Mouse (Mus musculus) lung, adult 2 months (tissue): ENCODE results near the gene Mta3. TPM values are rescaled to one million over a fixed set of nuclear protein-coding genes. Genes with fewer than 3 reads are reported as not detected.

Experiments
- DNase-seq: peaks from one replicate; pipeline ENCODE4 v3.0.0; 2022
- H3K4me1 ChIP-seq: fragments of 200-500 bp; 2 replicates; pipeline ENCODE4 v1.6.1; 2011; ENCODE audit warnings: low read length; ENCODE audit not compliant: control insufficient read depth, insufficient read depth
- H3K4me3 ChIP-seq: fragments of 200-500 bp; replicated peaks from 2 replicates; pipeline ENCODE3; 2011; ENCODE audit warnings: low read depth, mild to moderate bottlenecking, control low read depth, low read length; ENCODE audit errors: extremely low read depth
- CTCF ChIP-seq: fragments of 200-500 bp; IDR thresholded peaks from 2 replicates; pipeline ENCODE4 v1.5.1; 2011; ENCODE audit warnings: mild to moderate bottlenecking, low read length, control low read depth; ENCODE audit not compliant: insufficient read depth
- POLR2A ChIP-seq: fragments of 200-500 bp; IDR thresholded peaks from 2 replicates; pipeline ENCODE4 v1.6.1; 2011; ENCODE audit warnings: low read depth, mild to moderate bottlenecking, control low read depth, low read length, borderline replicate concordance; ENCODE audit errors: extremely low read depth
- WGBS: fragments of 180-500 bp; shearing (Covaris S2); methylation state at CpG from one replicate; pipeline ENCODE4 v1.1.7; 2018; 5-methylcytosine and 5-hydroxymethylcytosine counted together
- polyA plus RNA-seq: library from polyadenylated mRNA; depleted of rRNA; stranded (reverse); fragments of >200 nt; gene quantifications from 2 replicates; pipeline ENCODE4 v1.2.3, GENCODE M21; 2012

Mta3 gene
- polyA plus RNA-seq, 1 experiment: 34.9 TPM

GRCm38 (mm10) chr17:83727707-83728106 lies 21.7 kb downstream of the Mta3 start:
- no peak for DNase-seq

GRCm38 (mm10) chr17:83729029-83729428 lies 23.1 kb downstream of the Mta3 start:
- WGBS: 94% methylated on average over 9 of the region's 9 CpGs
- H3K4me1 ChIP-seq: 0 out of 2 replicates have a peak, but pooled peaks cover 3% of the 10 kb centered on the region
- DNase-seq: no peak
- TF ChIP-seq CTCF: no peak
- no peak for TF ChIP-seq POLR2A
- no peak overlapping the region for H3K4me3 ChIP-seq

More at GRCm38 (mm10) chr17:83727707-83728106, 21.7 kb downstream of the Mta3 start:
- Histone ChIP-seq H3K4me3 (no peak overlapping the region), H3K4me1 (0 out of 2 replicates have a peak, but pooled peaks cover 3% of the 10 kb centered on the region)
- TF ChIP-seq POLR2A: no peak
- TF ChIP-seq CTCF: no peak
- 89% methylated on average over 4 of the region's 4 CpGs for WGBS

DNA sequence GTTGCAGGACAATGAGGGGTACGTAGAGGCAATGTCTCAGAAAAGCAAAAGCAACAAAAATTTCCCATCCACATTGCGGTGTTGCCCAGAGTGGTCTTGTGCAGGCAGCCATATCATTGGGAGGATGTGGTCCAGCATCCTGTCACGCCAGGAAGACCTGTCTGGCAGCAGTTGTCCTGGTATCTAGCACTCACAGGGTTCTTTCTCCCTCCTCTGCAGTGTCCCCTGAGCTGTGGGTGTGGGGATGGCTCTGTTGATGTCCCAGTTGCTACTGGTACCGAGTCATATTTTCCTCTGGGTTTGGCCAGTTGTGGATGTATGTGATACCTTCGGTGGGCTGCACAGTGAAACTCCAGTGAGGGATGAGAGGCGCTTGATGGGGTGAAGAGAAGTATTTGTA lies 24.2 kb downstream of the Mta3 start:
- WGBS: 84% methylated on average over 6 of the region's 6 CpGs
- DNase-seq: no peak

GRCm38 (mm10) chr17:83732166-83732629 lies 26.2 kb downstream of the Mta3 start:
- TF ChIP-seq CTCF (no peak), POLR2A (no peak)
- Histone ChIP-seq H3K4me3 (no peak overlapping the region), H3K4me1 (0 out of 2 replicates have a peak, but pooled peaks cover 3% of the 10 kb centered on the region)
- peak; percentile 23 for DNase-seq
- 25% methylated on average over 10 of the region's 10 CpGs for WGBS

More for the DNA sequence above, 24.2 kb downstream of the Mta3 start:
- TF ChIP-seq CTCF (no peak), POLR2A (no peak)
- no peak overlapping the region for H3K4me3 ChIP-seq
- 0 out of 2 replicates have a peak, but pooled peaks cover 3% of the 10 kb centered on the region for H3K4me1 ChIP-seq

DNA sequence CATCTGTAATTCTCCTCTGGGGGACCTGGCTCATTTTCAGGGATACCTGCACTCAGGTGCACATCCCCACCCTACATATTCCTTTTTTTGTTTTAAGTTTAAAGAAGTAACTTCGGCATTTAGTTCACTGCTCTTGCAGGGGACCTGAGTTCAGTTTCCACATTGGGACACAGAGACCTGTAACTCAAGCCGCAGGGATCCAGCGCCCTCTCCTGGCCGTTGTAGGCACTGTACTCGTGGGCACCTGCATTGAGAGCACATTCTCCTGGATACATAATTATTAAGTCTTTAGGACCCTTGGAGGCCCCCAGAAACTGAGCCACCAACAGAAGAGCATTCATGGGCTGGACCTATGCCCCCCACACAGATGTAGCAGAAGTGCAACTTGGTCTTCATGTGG lies 26.8 kb downstream of the Mta3 start:
- 44% methylated on average over 5 of the region's 5 CpGs for WGBS
- peak; percentile 75 for DNase-seq
- Histone ChIP-seq H3K4me1 (0 out of 2 replicates have a peak, but pooled peaks cover 3% of the 10 kb centered on the region), H3K4me3 (no peak overlapping the region)
- TF ChIP-seq POLR2A: no peak
- peak; percentile 90 for TF ChIP-seq CTCF

DNA sequence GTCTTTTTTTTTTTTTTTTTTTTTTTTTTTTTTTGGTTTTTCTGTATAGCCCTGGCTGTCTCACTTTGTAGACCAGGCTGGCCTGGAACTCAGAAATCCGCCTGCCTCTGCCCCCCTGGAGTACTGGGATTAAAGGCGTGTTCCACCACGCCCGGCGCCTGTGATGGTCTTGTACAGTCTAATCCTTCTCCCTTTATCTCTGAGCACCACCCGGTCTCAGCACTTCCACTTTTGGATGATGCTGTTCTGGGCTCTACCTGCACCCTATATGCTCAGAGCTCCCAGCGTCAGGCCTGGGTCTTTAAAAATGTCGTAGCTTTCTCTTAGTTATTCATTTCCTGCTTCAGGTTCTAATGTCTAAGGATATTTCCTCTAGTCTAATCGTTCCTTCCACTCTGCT lies 30.7 kb downstream of the Mta3 start:
- no peak for TF ChIP-seq CTCF
- 0 out of 2 replicates have a peak, but pooled peaks cover 2% of the 10 kb centered on the region for H3K4me1 ChIP-seq
- WGBS: 93% methylated on average over 9 of the region's 9 CpGs
- no peak overlapping the region for H3K4me3 ChIP-seq
- DNase-seq: no peak

DNA sequence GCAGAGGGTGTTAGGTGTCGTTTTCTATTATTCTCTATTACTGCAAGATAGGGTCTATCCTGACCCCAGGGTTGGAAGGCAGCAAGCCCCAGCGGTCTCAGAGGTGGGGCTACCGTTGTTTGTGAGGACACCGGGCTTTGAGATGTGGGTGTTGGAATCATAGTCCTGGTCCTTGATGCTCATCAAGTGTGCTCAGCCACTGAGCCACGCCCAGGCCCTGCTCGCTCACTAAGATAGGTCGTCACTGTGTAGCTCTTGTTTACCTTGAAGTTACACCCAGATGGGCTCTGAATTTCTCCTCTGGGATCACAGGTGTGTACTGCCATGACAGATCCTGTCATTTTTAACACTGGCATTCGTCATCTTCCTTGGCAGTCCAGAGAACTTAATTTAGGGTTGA lies 31.8 kb downstream of the Mta3 start:
- no peaks in the 10 kb centered on the region for H3K4me1 ChIP-seq
- TF ChIP-seq POLR2A (no peak), CTCF (no peak)
- WGBS: 78% methylated on average over 8 of the region's 8 CpGs
- no peak for DNase-seq
- no peak overlapping the region for H3K4me3 ChIP-seq

DNA sequence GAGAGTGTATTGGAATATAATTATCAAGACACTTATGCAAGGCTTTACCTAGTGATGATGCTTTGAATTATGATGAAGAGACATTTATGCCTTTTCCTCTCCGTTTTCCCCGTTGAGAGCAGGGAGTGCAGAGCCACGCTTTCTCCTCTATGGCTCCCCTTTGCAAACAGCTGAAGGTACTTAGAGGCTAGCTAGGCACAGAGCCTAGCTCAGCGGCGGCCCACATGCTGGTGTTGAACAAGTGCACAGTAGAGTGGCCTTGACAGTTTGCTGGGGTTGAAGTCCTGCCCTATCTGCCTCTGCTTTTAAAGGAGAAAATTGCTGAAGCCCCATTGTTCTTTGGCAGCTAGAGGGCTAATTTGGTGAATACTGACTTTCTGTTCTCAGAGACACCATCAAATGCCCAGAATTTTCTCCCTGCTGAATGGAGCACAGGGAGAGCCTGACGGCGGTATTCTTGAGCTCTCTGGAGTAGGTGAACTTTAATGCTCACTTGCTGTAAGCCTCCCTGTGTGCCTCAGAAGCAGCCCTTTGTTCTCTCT lies 34.2 kb downstream of the Mta3 start:
- 85% methylated on average over 7 of the region's 7 CpGs for WGBS
- Histone ChIP-seq H3K4me3 (no peak overlapping the region), H3K4me1 (no peaks in the 10 kb centered on the region)
- TF ChIP-seq CTCF: no peak
- no peak for TF ChIP-seq POLR2A
- no peak for DNase-seq

- DNase-seq: no peak
- Histone ChIP-seq H3K4me1 (no peaks in the 10 kb centered on the region), H3K4me3 (no peak overlapping the region)
- WGBS: 39% methylated on average over 6 of the region's 6 CpGs
- no peak for TF ChIP-seq POLR2A
- no peak for TF ChIP-seq CTCF
These were observed 35.3 kb downstream of the Mta3 start for GRCm38 (mm10) chr17:83741243-83741642.

DNA sequence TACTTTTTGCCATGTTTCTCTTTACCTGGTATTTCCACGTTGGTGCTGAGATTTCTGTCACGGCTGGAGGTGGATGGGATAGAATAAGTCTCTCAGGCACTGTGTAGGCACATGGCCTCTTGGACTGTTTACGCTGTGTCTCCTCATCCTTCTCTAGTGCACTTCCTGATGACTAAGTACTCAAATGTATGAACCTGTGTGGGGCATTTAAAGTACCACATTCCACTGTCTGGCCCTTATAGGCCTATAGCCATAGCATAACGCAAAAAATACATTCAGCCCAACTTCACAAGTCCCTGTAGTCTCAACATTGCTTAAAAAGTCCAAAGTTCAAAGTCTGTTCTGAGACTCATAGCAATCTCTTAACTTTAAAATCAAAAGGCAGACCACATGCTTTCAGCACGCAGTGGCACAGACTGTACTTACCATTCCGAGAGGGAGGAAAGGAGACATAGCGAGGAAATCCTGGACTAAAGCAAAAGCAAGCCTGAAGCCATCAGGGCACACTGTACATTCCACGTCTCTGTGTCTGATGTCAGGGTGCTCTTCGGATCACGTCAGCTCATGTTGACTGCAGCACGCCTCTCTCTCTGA lies 38.4 kb downstream of the Mta3 start:
- no peak for DNase-seq

More for the DNA sequence above, 38.4 kb downstream of the Mta3 start:
- TF ChIP-seq POLR2A: no peak
- no peak overlapping the region for H3K4me3 ChIP-seq
- no peaks in the 10 kb centered on the region for H3K4me1 ChIP-seq
- WGBS: 86% methylated on average over 11 of the region's 11 CpGs
